Mouse (Mus musculus): Measurements from ENCODE around the gene Olfr750.
A peak's percentile ranks its signal among the peaks of the same experiment; 100 is the strongest.

Gene Olfr750

DNA sequence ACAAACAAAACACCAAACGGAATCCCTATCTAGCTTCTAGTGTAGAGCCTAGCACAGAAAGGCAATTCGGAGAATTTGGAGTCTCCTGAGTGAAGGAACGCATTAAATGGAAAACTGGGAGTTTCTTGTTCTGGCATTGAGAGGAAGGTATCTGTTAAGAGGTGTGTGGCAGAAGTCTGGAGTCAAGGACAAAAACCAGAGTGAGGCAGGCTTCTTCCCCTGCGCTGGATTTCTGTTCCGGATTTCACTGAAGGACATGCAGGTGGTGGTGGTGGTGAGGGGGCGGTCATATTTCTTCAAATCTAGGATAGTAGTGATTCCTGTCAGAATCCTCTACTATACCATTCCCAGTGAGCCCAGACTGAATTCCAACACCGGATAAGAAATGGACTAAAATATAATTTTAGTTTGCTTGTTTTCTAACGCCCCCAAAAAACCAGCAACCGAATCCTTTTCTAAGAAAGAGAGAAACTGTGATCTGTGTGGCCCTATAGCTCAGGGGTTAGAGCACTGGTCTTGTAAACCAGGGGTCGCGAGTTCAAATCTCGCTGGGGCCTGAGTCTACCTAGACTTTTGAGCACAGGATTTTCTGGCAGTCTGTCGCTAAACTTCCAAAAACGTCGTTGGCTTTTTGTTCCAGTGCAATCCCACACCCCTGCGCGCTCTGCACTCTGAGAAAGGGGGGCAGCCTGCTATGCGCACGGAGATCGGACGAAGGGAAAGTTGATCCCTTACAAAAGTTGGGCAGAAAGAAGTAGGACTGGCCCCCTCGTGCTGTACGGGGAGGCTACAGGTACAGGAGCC lies 14.1 kb upstream of the Olfr750 start:
- DNase-seq (ENCODE audit: low spot score), result peak; percentile 88

DNA sequence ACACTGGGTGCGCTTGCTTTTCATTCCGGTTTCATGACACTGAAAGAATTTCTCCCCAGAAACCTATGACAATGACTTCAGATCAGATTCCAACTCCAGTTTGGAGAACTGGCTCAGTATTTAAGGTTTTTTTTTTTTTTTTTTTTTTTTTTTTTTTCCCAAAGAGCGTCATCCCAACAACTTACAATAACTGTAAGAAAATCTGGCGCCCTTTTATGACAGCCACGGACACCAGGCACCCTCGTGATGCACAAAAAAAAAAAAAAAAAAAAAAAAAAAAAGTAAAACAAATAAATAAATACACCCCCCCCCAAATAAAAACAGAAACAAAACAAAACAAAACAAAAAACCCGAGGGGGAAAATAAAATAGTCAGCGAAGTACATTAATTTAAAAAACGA lies 13.5 kb upstream of the Olfr750 start:
- no peak for DNase-seq (ENCODE audit: low spot score)

DNA sequence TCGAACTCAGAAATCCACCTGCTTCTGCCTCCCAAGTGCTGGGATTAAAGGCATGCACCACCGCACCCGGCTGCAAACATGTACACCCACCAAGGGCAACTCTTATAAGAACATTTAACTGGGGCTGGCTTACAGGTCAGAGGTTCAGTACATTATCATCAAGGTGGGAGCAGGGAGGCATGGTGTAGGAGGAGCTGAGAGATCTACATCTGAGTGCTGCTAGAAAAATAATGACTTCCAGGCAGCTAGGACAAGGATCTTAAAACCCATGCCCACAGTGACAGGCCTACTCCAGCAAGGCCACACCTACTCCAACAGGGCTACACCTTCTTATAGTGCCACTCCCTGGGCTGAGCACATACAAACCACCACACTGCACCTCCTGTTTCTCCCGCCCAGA lies 11.7 kb upstream of the Olfr750 start:
- DNase-seq (ENCODE audit: low spot score), result no peak

DNA sequence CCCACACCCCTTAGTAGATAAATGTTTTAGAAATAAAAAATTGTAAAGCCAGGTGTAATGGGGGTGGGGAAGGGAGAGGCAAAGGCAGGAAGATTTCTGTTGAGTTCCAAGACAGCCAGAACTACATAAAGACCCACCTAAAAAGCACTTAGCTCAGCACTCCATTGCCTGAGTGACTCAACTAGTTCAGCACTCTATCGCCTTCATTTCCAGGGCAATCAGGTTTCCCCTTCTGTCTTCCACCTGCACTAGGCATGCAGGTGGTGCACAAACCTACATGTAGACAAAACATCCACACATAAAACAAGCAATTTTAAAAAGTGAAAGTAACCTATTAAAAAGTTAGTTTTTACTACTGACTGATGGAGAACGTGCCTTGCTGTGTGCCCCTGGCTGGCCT lies 10.9 kb upstream of the Olfr750 start:
- DNase-seq (ENCODE audit: low spot score), result no peak

DNA sequence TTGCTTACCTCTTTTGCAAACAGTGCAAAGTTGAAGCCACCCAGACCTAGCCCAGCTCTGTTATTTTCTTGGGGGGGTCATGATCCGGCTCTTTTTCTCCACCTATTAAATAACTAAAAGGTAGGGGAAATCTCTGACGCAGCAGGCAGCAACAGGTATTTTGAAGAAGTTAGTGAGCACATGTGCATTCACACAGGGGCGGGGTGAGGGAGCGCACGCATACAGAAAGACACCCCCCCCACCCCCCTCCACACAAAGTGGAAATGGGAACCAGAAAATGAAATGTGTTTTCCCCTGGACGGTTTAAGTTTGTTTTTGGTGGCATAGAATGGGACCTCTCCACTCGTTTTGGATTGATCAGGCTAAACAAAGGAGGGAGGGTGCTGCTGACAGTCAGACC lies 9.6 kb upstream of the Olfr750 start:
- no peak for DNase-seq (ENCODE audit: low spot score)

DNA sequence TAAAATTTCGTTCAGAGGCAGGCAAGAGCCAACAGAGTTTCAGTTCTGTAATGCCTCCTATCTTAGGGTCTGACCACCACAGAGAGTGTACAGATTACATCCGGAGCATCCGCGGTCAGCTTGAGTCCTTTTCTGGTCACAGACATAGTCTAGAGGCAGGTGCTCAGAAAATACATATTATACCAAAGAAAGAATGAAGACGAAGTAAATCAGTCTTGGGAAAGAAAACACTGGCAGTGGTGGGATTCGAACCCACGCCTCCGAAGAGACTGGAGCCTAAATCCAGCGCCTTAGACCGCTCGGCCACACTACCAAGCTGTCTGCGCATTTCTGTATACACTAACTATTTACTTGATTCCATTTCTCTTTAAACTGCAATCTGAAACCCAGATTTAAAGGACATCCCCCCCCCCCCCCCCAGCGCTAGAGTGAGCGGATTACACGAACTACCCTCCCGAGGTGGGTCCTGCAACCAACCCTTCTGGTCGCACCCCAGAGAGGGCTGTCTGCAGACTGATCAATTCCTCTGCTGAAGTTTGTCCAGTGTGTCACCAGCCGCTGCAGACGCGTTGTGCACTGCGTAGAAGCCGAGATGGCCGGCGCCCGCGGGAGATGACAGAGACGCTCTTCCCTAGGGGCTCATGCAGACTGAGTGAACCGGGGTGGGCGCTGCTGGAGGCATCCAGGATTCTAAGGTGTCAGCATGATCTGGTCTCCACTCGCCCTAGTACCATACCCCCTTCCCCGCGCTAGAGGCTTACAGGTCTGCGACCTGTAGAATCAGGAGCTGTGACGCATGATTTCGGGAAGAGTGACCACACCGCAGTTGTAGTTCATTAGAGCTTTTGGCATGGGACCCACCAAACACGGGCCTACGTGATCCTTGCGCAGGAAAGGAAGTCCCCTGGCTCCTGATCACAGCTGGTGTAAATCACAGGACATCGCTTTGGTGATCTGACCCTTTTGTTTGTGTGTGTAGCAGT lies 8.7 kb upstream of the Olfr750 start:
- DNase-seq (ENCODE audit: low spot score), result peak; percentile 65

DNA sequence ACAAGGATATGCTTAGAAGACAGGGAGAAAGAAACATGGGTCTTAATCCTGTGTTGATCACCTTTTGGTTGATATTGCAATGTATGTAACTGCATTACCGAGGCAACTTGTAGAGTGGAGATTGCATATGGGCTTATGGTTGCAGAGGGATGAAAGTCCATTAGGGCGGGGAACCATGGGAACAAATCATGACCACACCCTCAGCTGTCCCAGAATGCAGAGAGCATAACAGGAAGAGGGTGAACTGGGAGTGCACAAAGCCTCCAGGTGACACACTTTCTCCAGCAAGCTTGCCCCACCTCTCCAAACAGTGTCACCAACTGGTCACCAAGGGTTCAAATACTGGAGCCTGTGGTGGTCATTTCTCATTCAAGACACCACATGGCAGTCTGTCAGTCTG lies 6.8 kb upstream of the Olfr750 start:
- no peak for DNase-seq (ENCODE audit: low spot score)

DNA sequence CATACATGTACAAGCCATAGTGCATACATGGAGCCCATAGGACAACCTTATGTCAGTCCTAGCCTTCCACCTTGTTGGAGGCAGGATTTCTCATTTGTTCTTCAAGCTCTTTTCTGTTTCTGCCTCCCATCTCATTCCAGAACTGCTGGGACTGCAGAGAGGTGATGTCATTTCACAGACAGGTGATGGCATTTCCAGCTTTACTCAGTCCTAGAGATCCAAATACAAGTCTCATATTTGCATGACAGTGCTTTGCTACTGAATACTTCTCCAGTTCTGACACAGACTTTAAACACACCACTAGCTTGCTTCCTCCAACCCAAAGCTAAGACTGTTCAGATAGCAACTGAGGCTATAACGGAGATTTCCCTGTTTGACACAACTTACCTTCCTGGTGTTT lies 4.9 kb upstream of the Olfr750 start:
- DNase-seq (ENCODE audit: low spot score), result no peak

DNA sequence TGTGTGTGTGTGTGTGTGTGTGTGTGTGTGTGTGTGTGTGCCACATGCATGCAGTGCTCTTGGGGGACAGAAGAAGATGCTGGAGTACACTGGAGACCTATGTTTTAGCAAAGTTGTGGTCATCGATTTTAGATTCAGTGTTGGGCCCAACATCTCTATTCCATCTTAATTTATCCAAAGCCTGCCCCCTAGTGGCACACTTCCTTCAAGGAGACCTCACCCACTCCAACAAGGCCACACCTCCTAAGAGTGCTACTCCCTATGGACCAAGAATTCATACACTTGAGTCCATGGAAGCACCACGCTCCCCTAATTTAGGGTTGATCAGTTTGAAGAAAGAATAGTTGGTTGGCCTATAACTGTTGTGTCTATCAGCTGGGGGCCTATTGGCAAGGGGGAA lies 4.6 kb downstream of the Olfr750 start:
- DNase-seq (ENCODE audit: low spot score), result no peak

DNA sequence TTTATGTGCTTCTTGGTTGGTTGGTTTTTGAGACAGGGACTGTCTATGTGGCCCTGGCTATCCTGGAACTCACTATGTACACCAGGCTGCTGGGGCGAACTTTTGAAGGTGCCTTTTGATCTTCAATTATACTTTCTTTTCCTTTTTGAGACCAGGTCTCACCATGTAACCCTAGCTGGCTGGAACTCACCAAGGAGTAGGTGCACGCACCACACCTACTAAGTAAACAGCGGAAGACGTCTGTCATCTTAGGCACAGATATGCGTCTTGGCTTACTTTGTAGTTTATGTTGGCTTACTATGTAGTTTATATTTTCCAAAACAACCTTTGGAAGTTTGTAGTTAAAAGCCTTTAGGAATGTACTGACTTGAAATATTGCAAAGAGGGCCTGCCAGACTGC lies 5.3 kb downstream of the Olfr750 start:
- DNase-seq (ENCODE audit: low spot score), result no peak

DNA sequence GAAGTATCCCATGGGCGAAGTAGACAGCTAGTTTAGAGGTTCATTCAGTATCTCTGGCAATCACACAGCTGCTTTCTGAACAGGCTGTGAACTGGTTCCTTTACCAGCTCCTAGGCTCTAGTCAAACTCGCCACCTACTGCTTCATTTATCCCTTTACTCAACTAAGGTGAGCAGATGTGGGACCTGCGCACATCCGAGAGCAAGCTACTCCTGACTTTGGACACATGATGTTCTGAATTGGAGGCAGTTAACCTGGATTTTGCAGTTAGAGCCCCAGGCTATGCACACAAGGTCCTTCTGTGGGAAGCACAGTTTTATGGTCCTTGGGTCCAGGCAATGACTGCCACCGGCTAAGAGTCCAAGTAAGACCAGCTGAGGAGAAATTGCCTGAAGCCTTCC lies 13.5 kb downstream of the Olfr750 start:
- no peak for DNase-seq (ENCODE audit: low spot score)

DNA sequence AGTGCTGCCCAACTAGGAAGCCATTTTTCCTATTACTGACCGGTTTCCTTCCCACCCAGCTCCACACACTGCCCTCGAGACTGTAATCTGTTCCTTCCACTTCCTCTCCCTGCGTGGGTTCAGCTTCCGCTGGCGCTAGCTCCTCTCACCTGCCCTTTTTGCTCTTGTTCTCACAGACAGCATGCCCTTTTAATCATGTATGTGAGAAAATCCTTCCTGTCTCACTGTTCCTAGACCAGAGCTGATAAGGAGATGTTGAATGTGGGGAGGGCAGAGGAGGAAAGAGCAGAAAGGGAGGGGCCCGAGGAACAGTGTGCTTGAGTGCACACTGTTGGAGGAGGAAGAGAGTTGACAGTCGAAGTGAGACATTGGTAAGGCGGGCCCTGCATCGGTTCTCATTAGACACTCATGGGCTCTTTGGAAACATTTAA lies 16.8 kb downstream of the Olfr750 start, which contains the start of gene Rnase12:
Rnase12 (minus strand) TSS at position 261 of the 431 bp plus-strand sequence.
- no peak for DNase-seq (ENCODE audit: low spot score)

DNA sequence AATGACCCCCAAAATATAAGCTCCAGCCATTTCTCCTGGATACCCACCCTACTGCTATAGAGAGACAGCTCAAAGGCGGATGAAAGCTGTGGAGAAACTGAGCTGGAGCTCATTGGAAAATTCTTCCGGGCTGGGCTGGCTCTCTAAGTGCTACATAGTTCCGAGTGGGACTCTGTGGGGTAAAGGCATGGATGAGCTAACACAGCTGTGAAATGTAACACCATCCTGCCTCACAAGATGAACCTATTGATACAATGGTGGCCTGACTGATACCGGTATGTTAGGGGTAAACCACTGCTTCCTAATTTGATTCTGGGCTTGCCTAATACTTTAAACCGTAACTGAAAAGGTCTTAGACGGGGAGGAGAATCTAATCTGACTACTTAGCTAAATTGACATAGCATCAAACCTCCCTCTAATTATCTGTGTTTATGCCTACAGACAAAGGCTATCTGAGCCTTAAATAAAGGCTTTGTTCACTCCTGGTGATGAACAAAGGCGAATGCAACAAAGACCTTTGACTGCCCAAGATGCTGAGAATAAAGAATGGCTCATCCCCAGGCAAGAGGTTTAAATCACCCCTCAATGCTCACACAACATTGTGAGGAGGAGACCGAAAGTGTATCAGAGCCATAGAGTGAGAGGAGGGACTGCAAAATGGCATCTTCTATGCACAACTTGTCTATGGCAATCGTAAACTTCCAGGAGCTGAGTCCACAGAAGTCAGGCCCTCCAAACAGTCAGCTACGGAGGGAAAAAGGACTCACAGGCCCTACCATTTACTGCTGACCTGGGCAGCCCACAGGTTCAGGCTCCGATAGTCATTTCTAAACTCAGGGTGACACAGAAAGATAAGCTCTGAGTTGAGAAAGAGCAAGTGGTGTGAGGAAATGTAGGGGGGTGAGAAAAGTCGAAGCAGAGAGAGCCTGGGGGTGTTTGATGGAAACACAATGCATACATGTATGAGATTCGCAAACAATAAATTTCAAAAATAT lies 19.7 kb downstream of the Olfr750 start:
- no peak for DNase-seq (ENCODE audit: low spot score)

DNA sequence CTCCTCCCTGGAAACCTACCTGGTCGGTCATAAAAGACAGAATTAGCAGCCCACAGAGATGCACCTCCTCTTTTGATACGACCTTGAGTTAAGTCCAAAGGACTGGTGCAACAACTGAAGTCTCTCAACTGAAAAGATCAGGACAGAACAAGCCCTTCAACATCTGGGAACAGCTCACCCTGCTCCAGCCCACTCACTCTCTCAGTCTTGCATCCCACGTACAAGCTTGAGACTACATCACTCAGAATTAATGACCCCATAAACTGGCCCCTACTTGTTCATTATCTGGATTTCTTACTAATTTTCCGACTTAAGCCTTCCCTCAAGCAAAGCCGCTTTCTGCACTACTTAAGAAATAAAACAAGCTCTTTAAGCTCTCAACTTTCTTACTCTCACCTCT lies 21.1 kb downstream of the Olfr750 start:
- no peak for DNase-seq (ENCODE audit: low spot score)

DNA sequence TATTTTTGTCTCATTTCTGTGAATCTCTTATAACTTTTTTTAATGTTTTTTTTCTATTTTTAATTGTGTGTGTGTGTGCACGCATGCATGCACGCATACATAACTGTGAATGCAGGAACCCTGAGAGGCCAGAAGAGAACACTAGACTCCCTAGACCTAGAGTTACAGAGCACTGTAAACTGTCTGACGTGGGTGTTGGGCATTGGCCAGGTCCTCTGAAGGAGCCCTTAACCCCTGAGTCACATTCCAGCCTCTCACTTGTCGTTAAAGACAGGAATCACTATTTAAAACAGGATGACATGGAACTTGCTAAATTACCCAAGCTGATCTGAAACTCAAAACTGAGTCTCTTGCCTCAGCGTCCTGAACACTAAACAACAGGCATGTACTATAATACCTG lies 22.3 kb downstream of the Olfr750 start:
- DNase-seq (ENCODE audit: low spot score), result no peak

DNA sequence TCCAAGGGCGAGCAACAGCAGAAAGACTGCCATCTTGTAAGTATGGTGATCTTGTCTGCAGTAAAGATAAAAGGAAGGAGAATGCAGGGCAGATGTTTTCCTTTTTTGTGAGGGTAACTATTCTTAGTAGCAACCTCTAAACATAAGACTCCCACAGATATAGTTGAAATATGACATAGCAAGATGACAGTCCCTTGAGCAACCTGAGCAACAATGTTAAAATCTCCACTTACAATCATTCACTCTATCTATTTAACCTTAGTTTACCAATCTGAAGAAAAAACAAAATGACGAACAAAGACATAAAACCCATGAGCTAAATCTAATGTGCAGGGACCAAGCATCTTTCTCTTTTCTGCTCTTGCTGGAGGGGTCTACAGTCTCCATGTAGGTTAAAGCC lies 24.2 kb downstream of the Olfr750 start, which contains the start of gene Rnase11:
Rnase11 (minus strand) TSS at position 101 of the 400 bp plus-strand sequence.
- no peak for DNase-seq (ENCODE audit: low spot score)

DNA sequence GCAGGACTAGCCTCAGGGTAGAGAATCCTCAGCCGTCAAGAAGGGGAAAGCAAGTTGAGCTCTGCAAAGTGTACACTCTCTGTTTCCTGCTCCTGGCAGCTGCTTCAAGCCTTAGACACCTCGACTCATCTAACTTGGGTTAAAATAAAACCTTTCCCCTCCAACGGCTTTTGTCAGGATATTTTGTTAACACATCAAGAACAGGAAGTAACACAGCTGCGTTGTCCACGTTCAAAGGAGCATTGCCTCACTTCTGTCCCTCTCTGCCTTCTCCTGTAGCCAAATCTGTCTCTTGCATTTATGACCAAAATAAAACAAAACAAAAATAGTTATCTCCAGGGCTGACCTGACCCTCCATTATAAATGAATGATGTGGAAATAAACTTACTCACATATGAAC lies 26.4 kb downstream of the Olfr750 start:
- DNase-seq (ENCODE audit: low spot score), result no peak

DNA sequence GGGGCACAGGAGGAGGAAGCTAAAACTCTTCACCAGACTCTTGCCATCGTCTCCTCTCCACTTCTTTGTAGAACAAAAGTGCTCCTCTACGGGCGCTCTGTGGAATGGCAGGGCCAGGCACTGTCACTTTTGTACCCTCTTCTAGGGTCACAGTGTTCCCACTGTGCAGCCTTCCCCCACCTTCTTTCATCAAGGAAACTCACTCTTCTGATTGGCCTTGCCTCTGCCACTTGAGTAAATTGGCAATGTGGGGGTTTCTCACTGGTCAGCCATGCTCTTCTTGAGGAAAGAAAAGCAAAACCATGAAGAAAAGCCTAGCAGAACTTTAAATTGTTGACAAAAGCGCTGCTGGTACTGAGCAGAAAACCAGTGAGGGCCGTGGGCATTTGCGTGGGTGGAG lies 32.5 kb downstream of the Olfr750 start, which contains the start of gene Rnase9:
Rnase9 (minus strand) TSS at position 101 of the 400 bp plus-strand sequence.
- DNase-seq (ENCODE audit: low spot score), result no peak

DNA sequence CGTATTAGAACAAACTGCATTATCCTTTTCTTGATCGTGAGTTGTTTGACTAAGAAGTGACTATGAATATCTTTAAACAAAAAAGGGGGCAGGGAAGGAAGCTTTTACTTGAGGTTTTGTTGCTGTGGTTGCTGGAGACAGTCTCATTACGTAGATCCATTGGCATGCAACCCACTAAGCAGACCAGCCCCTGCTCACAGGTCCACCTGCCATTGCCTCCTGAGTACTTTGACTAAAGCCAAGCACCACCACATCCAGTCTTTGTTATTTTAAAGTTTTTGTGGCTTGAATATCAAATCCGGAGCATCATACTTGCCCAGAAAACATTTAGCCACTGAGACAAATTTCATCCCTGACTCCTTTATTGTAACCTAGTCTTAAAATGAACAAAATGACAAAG lies 38.0 kb downstream of the Olfr750 start:
- no peak for DNase-seq (ENCODE audit: low spot score)

DNA sequence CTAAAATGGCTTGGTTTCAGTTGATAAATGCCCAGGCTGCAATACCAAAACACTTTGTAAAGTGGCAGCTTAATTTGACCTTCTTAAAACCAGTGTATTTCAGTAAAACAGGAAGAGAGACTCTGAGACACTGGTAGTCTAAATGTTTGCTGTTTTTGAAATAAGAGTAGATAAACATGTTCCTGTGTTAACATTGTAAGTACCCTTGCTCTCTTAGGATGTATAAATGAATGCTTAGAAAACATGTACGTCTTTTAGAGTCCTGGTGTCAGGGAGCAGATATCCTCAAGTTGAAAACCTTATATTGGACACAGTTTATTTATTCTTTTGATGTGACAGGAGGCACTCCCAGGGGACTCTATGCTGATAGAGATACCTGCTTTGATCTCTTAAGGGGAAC lies 39.0 kb downstream of the Olfr750 start:
- no peak for DNase-seq (ENCODE audit: low spot score)

DNA sequence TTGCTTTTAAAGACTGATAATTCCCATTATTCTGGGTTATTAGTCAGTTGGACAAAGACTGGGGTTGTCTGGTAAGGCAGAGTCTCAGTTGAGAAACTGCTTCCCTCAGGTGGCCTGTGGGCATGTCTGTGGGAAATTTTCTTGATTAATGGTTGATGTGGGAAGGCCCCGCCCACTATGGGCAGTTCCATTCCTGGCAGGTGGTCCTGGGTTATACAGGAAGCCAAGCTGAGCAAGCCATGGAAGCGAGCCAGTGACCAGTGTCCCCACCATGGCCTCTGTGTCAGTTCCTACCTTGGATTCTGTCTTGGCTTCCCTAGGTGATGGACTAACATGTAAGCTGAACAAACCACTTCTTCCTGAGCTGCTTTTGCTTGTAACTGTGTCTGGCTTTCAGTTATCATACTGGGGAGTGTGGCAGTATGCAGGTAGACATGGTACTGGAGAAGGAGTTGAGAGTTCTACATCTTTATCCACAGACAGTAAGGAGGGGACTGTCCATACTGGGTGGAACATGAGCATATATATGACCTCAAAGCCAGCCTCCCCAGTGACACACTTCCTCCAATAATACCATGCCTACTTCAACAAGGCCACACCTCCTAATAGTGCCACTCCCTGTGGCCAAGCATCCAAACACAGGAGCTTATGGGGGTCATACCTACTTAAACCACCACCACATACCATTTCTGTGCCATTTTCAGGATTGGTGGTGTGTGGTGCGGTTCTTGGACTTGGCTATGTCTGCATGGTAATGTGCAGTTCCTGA lies 46.7 kb downstream of the Olfr750 start:
- DNase-seq (ENCODE audit: low spot score), result no peak

Measured in lung, postnatal 25 days (tissue).